Mouse (Mus musculus): ENCODE data around the gene Pmis2. TPM values are rescaled to one million over a fixed set of nuclear protein-coding genes. Genes with fewer than 3 reads are reported as not detected.

Gene Pmis2
- polyA plus RNA-seq, 1 experiment from 2014 or later = not detected

DNA sequence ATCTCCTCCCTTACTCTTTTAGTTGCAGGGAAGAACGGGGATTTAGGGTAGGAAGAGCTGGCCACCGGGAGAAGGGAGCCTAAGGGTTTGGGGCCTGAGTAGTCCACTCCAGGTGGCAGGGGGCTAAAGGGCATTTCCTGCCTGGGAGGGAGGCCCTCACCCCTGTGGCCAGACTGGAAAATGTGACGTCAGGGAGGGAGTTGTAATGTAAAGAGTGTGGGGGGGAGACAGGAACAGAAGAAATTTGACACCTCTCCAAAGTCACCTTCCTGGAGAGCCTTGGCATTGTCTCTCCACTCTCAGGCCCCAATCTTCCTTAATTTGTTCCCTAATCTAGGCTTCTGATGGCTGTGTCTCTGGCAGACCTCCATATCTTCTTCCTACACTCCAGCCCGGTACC is 32.3 kb downstream of the Pmis2 start:
- TF ChIP-seq EP300 (IDR thresholded peaks at IDR 0.05) = no peak
- no peak for TF ChIP-seq CTCF (IDR thresholded peaks at IDR 0.05)
- H3K4me2 ChIP-seq (replicated peaks; ENCODE audit: low read depth, low read length) = no peak overlapping the region
- H3K9ac ChIP-seq (replicated peaks; ENCODE audit: low read depth) = no peak overlapping the region
- no peak for DNase-seq (ENCODE audit: low spot score)
- ATAC-seq = no peak
- H3K27me3 ChIP-seq (replicated peaks; ENCODE audit: insufficient read depth, low read length) = peaks cover 12% of the 10 kb centered on the region
- H3K9me3 ChIP-seq (ENCODE audit: low read length) = no peaks in the 10 kb centered on the region
- no peaks in the 10 kb centered on the region for H3K4me1 ChIP-seq (ENCODE audit: insufficient read depth, low read depth, low read length)
- 14% methylated on average over 4 of the region's 4 CpGs for WGBS
- peaks cover 30% of the 10 kb centered on the region for H3K36me3 ChIP-seq (ENCODE audit: insufficient read depth, low read length)
- no peak overlapping the region for H3K27ac ChIP-seq (ENCODE audit: low read length)
- no peak overlapping the region for H3K4me3 ChIP-seq (ENCODE audit: low read depth, low read length)

DNA sequence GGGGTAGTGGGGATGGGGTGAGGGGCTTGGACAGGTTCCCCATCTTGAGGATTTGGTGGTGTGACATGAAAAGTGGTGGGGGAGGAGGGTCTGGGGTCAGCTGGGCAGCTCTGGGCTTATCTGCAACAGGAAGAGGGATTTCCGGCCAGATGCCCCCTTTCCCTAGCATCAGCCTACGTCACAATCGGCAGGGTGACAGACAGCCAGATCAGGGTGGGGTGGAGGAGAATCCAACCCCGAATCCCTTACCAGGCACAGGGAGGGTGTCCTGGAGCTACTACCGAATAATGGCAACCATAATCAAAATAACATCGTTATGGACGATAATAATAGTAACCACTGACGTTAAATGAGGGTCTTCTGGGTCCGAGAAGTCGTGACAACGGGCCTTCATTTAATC is 35.0 kb downstream of the Pmis2 start:
- ATAC-seq = no peak
- no peak overlapping the region for H3K9ac ChIP-seq (replicated peaks; ENCODE audit: low read depth)
- no peak for TF ChIP-seq EP300 (IDR thresholded peaks at IDR 0.05)
- TF ChIP-seq CTCF (IDR thresholded peaks at IDR 0.05) = no peak
- no peaks in the 10 kb centered on the region for H3K9me3 ChIP-seq (ENCODE audit: low read length)
- H3K4me3 ChIP-seq (ENCODE audit: low read depth, low read length) = no peak overlapping the region
- H3K4me2 ChIP-seq (replicated peaks; ENCODE audit: low read depth, low read length) = no peak overlapping the region
- H3K36me3 ChIP-seq (ENCODE audit: insufficient read depth, low read length) = peaks cover 6% of the 10 kb centered on the region
- 19% methylated on average over 11 of the region's 11 CpGs for WGBS
- H3K4me1 ChIP-seq (ENCODE audit: insufficient read depth, low read depth, low read length) = no peaks in the 10 kb centered on the region
- H3K27ac ChIP-seq (ENCODE audit: low read length) = no peak overlapping the region
- H3K27me3 ChIP-seq (replicated peaks; ENCODE audit: insufficient read depth, low read length) = peaks cover 25% of the 10 kb centered on the region
- DNase-seq (ENCODE audit: low spot score) = no peak

DNA sequence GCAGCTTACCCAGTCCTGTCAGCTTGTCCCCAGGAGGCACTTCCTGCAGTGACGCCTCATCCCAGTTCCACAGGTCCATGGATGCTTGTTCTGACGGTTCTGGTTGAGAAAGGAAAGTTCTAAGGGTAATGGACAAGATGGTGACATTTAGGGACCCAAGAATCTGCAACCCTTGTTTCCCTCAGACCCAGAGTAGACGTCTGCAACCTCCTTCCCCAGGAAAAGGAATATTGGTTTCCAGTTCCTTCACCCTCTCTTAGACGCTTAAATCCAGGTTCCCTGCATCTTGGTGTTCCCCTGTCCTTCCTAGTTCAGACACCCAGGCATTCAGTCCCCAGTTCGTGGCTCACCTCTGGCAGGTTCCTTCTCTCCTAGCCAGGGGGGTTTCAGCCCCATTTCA is 35.7 kb downstream of the Pmis2 start, which contains the start of gene Etv2:
TSS of gene Etv2 (minus strand) at position 101 of the 400 bp plus-strand sequence.
- H3K9me3 ChIP-seq (ENCODE audit: low read length) = no peaks in the 10 kb centered on the region
- DNase-seq (ENCODE audit: low spot score) (no peak), ATAC-seq (no peak)
- H3K27ac ChIP-seq (ENCODE audit: low read length) = no peak within 1 kb of the TSS
- H3K4me3 ChIP-seq (ENCODE audit: low read depth, low read length) = no peak within 1 kb of the TSS; the same call in 1 of the 2 replicates
- H3K27me3 ChIP-seq (replicated peaks; ENCODE audit: insufficient read depth, low read length) = peaks cover 25% of the 10 kb centered on the region
- 0 out of 2 replicates have a peak within 1 kb of the TSS, but pooled peaks have one; percentile 17 for H3K4me2 ChIP-seq (replicated peaks; ENCODE audit: low read depth, low read length)
- H3K36me3 ChIP-seq (ENCODE audit: insufficient read depth, low read length) = no peaks in the 10 kb centered on the region; the same call in 1 of the 2 replicates
- TF ChIP-seq EP300 (IDR thresholded peaks at IDR 0.05) = no peak
- TF ChIP-seq CTCF (IDR thresholded peaks at IDR 0.05) = no peak
- no peaks in the 10 kb centered on the region for H3K4me1 ChIP-seq (ENCODE audit: insufficient read depth, low read depth, low read length)
- 7% methylated on average over 5 of the region's 5 CpGs for WGBS
- no peak within 1 kb of the TSS for H3K9ac ChIP-seq (replicated peaks; ENCODE audit: low read depth)

DNA sequence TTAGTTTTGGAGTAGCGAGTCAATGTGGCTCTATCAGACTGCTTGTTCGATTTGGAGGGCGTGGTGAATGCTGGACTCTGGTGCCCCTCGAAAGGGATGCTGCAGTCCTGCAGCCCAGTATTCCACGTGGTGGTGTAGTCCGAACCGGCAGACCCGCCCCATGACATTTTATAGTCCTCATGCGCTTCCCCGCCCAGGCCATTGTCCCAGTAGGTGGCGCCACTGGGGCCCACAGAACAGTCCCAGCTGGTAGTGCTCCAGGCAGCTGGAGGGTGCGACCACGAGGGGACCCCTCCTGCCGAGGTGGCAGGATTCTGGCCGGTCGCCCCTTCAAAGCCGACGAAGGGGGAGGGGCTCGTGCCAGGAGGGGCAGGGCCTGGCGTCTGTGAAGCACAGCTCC is 36.8 kb downstream of the Pmis2 start:
- Histone ChIP-seq H3K27ac (ENCODE audit: low read length) (no peak overlapping the region), H3K4me3 (ENCODE audit: low read depth, low read length) (no peak overlapping the region), H3K4me1 (ENCODE audit: insufficient read depth, low read depth, low read length) (no peaks in the 10 kb centered on the region), H3K4me2 (replicated peaks; ENCODE audit: low read depth, low read length) (0 out of 2 replicates have a peak overlapping the region, but pooled peaks have one; percentile 17), H3K27me3 (replicated peaks; ENCODE audit: insufficient read depth, low read length) (peaks cover 25% of the 10 kb centered on the region), H3K9ac (replicated peaks; ENCODE audit: low read depth) (no peak overlapping the region), H3K9me3 (ENCODE audit: low read length) (no peaks in the 10 kb centered on the region), H3K36me3 (ENCODE audit: insufficient read depth, low read length) (no peaks in the 10 kb centered on the region)
- ATAC-seq = peak; percentile 82
- WGBS = under 1% methylated on average over 20 of the region's 20 CpGs
- TF ChIP-seq EP300 (IDR thresholded peaks at IDR 0.05) (no peak), CTCF (IDR thresholded peaks at IDR 0.05) (peak; percentile 75)
- DNase-seq (ENCODE audit: low spot score) = peak; percentile 54

DNA sequence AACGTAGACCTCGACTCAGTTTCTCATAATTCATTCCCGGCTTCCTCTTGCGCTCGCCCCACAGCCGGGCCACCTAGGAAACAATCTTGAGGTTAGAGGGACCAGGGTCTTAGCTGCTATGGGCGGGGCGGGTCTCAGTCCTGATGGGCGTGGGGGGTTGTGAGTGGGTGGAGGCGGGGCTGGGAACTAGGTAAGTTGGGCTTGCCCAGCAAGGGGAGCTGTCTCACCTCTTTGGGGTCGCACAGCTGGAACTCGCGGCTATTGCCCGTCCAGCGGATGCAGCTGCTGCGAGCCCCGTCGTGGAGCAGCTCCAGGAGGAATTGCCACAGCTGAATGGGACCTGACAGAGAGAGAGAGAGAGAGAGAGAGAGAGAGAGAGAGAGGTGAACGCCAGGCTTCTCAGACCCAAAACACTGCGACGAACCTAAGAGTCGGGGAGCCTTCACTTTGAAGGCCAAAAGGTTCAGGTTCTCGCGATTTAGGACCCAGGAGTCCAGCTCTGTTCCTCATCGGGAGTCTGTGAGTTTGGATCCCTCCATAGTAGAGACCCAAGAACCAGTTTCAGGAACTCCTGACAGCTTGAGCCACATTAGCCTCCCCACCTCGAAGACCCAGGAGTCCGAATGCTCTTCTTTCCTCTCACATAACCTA is 37.5 kb downstream of the Pmis2 start:
- Histone ChIP-seq H3K4me2 (replicated peaks; ENCODE audit: low read depth, low read length) (no peak overlapping the region), H3K4me1 (ENCODE audit: insufficient read depth, low read depth, low read length) (no peaks in the 10 kb centered on the region), H3K4me3 (ENCODE audit: low read depth, low read length) (no peak overlapping the region), H3K9ac (replicated peaks; ENCODE audit: low read depth) (no peak overlapping the region), H3K27me3 (replicated peaks; ENCODE audit: insufficient read depth, low read length) (peaks cover 25% of the 10 kb centered on the region), H3K27ac (ENCODE audit: low read length) (no peak overlapping the region), H3K9me3 (ENCODE audit: low read length) (no peaks in the 10 kb centered on the region), H3K36me3 (ENCODE audit: insufficient read depth, low read length) (no peaks in the 10 kb centered on the region)
- ATAC-seq (no peak), DNase-seq (ENCODE audit: low spot score) (no peak)
- TF ChIP-seq EP300 (IDR thresholded peaks at IDR 0.05) = no peak
- TF ChIP-seq CTCF (IDR thresholded peaks at IDR 0.05) = no peak
- WGBS = 4% methylated on average over 27 of the region's 27 CpGs

DNA sequence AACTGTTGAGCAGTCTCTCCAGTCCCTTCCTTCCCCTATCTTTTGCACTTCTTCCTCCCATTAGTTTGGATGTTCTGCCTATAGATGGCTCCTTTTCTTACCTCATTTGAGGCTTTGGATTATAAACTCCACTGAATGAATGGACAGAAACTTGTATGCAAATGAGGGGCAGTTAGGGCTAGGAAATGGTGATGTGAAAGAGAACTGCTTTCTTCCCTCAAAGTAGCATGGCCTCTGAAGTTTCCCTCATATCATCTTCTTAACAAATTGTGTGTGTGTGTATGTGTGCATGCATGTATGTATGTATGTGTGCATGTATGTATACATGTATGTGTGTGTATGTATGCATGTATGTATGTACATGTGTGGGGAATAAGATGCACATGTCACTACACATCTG is 42.4 kb downstream of the Pmis2 start:
- no peak overlapping the region for H3K4me2 ChIP-seq (replicated peaks; ENCODE audit: low read depth, low read length)
- no peaks in the 10 kb centered on the region for H3K9me3 ChIP-seq (ENCODE audit: low read length)
- H3K4me1 ChIP-seq (ENCODE audit: insufficient read depth, low read depth, low read length) = no peaks in the 10 kb centered on the region

More for the DNA sequence above, 42.4 kb downstream of the Pmis2 start:
- H3K4me3 ChIP-seq (ENCODE audit: low read depth, low read length) = no peak overlapping the region
- H3K27me3 ChIP-seq (replicated peaks; ENCODE audit: insufficient read depth, low read length) = peaks cover 12% of the 10 kb centered on the region
- ATAC-seq (no peak), DNase-seq (ENCODE audit: low spot score) (no peak)
- no peaks in the 10 kb centered on the region for H3K36me3 ChIP-seq (ENCODE audit: insufficient read depth, low read length)
- H3K27ac ChIP-seq (ENCODE audit: low read length) = no peak overlapping the region
- no peak for TF ChIP-seq EP300 (IDR thresholded peaks at IDR 0.05)
- TF ChIP-seq CTCF (IDR thresholded peaks at IDR 0.05) = no peak
- H3K9ac ChIP-seq (replicated peaks; ENCODE audit: low read depth) = no peak overlapping the region

Measured in lung, postnatal 0 days (tissue).